Mouse (Mus musculus): Measurements from ENCODE around the gene Gm20532. TPM values are rescaled to one million over a fixed set of nuclear protein-coding genes. Genes with fewer than 3 reads are reported as not detected.
A peak's percentile ranks its signal among the peaks of the same experiment; 100 is the strongest.

The Gm20532 gene
- polyA plus RNA-seq, 1 experiment from 2014 or later: not detected

GRCm38 (mm10) chr2:26594934-26595724 lies 8.7 kb downstream of the Gm20532 start:
- no peak overlapping the region for H3K27ac ChIP-seq (ENCODE audit: low read length)
- peak; percentile 20; the same call in 1 of the 2 replicates for ATAC-seq (replicated peaks; ENCODE audit: extremely low read depth, insufficient read depth, low FRiP score)
- H3K9ac ChIP-seq (ENCODE audit: low read length): no peak overlapping the region
- no peaks in the 10 kb centered on the region for H3K27me3 ChIP-seq (ENCODE audit: control insufficient read depth, insufficient read depth, low read length)
- H3K4me1 ChIP-seq (ENCODE audit: control insufficient read depth, insufficient read depth, low read length): peaks cover 7% of the 10 kb centered on the region
- no peak overlapping the region for H3K4me2 ChIP-seq (ENCODE audit: low read depth, low read length)
- WGBS: 73% methylated on average over 6 of the region's 6 CpGs
- H3K4me3 ChIP-seq (ENCODE audit: low read length): no peak overlapping the region
- H3K36me3 ChIP-seq (ENCODE audit: control insufficient read depth, insufficient read depth): peaks cover 16% of the 10 kb centered on the region
- no peaks in the 10 kb centered on the region for H3K9me3 ChIP-seq (replicated peaks; ENCODE audit: control insufficient read depth, low read length)

GRCm38 (mm10) chr2:26595725-26596435 lies 9.4 kb downstream of the Gm20532 start:
- 77% methylated on average over 11 of the region's 11 CpGs for WGBS
- Histone ChIP-seq H3K4me1 (ENCODE audit: control insufficient read depth, insufficient read depth, low read length) (peaks cover 4% of the 10 kb centered on the region), H3K4me2 (ENCODE audit: low read depth, low read length) (no peak overlapping the region), H3K9ac (ENCODE audit: low read length) (no peak overlapping the region), H3K27me3 (ENCODE audit: control insufficient read depth, insufficient read depth, low read length) (no peaks in the 10 kb centered on the region), H3K27ac (ENCODE audit: low read length) (peak overlapping the region; percentile 34; the same call in 1 of the 2 replicates), H3K9me3 (replicated peaks; ENCODE audit: control insufficient read depth, low read length) (no peaks in the 10 kb centered on the region), H3K4me3 (ENCODE audit: low read length) (no peak overlapping the region), H3K36me3 (ENCODE audit: control insufficient read depth, insufficient read depth) (peaks cover 16% of the 10 kb centered on the region)
- peak; percentile 1 for ATAC-seq (replicated peaks; ENCODE audit: extremely low read depth, insufficient read depth, low FRiP score)

GRCm38 (mm10) chr2:26596898-26597297 lies 10.5 kb downstream of the Gm20532 start:
- Histone ChIP-seq H3K27ac (ENCODE audit: low read length) (no peak overlapping the region), H3K4me2 (ENCODE audit: low read depth, low read length) (no peak overlapping the region), H3K9ac (ENCODE audit: low read length) (no peak overlapping the region), H3K27me3 (ENCODE audit: control insufficient read depth, insufficient read depth, low read length) (no peaks in the 10 kb centered on the region), H3K4me1 (ENCODE audit: control insufficient read depth, insufficient read depth, low read length) (no peaks in the 10 kb centered on the region), H3K36me3 (ENCODE audit: control insufficient read depth, insufficient read depth) (peaks cover 14% of the 10 kb centered on the region), H3K4me3 (ENCODE audit: low read length) (no peak overlapping the region), H3K9me3 (replicated peaks; ENCODE audit: control insufficient read depth, low read length) (no peaks in the 10 kb centered on the region)
- ATAC-seq (replicated peaks; ENCODE audit: extremely low read depth, insufficient read depth, low FRiP score): no peak
- 87% methylated on average over 3 of the region's 3 CpGs for WGBS

- Histone ChIP-seq H3K9ac (ENCODE audit: low read length) (no peak overlapping the region), H3K4me2 (ENCODE audit: low read depth, low read length) (no peak overlapping the region), H3K27me3 (ENCODE audit: control insufficient read depth, insufficient read depth, low read length) (no peaks in the 10 kb centered on the region), H3K4me1 (ENCODE audit: control insufficient read depth, insufficient read depth, low read length) (peaks cover 2% of the 10 kb centered on the region), H3K27ac (ENCODE audit: low read length) (no peak overlapping the region), H3K4me3 (ENCODE audit: low read length) (no peak overlapping the region), H3K36me3 (ENCODE audit: control insufficient read depth, insufficient read depth) (peaks cover 11% of the 10 kb centered on the region), H3K9me3 (replicated peaks; ENCODE audit: control insufficient read depth, low read length) (no peaks in the 10 kb centered on the region)
- 81% methylated on average over 2 of the region's 2 CpGs for WGBS
- ATAC-seq (replicated peaks; ENCODE audit: extremely low read depth, insufficient read depth, low FRiP score): no peak
Observed at GRCm38 (mm10) chr2:26597810-26598209, 11.4 kb downstream of the Gm20532 start.

- Histone ChIP-seq H3K9me3 (replicated peaks; ENCODE audit: control insufficient read depth, low read length) (no peaks in the 10 kb centered on the region), H3K4me3 (ENCODE audit: low read length) (no peak overlapping the region), H3K36me3 (ENCODE audit: control insufficient read depth, insufficient read depth) (peaks cover 9% of the 10 kb centered on the region), H3K27ac (ENCODE audit: low read length) (no peak overlapping the region), H3K4me1 (ENCODE audit: control insufficient read depth, insufficient read depth, low read length) (peaks cover 7% of the 10 kb centered on the region), H3K27me3 (ENCODE audit: control insufficient read depth, insufficient read depth, low read length) (no peaks in the 10 kb centered on the region), H3K9ac (ENCODE audit: low read length) (no peak overlapping the region), H3K4me2 (ENCODE audit: low read depth, low read length) (no peak overlapping the region)
- no peak for ATAC-seq (replicated peaks; ENCODE audit: extremely low read depth, insufficient read depth, low FRiP score)
- 70% methylated on average over 3 of the region's 3 CpGs for WGBS
Observed at GRCm38 (mm10) chr2:26598462-26598861, 12.0 kb downstream of the Gm20532 start.

GRCm38 (mm10) chr2:26599965-26600364 lies 13.5 kb downstream of the Gm20532 start:
- WGBS: 90% methylated on average over 4 of the region's 4 CpGs
- no peak overlapping the region for H3K27ac ChIP-seq (ENCODE audit: low read length)
- H3K4me2 ChIP-seq (ENCODE audit: low read depth, low read length): no peak overlapping the region
- peaks cover 10% of the 10 kb centered on the region for H3K4me1 ChIP-seq (ENCODE audit: control insufficient read depth, insufficient read depth, low read length)
- no peaks in the 10 kb centered on the region for H3K27me3 ChIP-seq (ENCODE audit: control insufficient read depth, insufficient read depth, low read length)
- H3K4me3 ChIP-seq (ENCODE audit: low read length): no peak overlapping the region
- no peaks in the 10 kb centered on the region for H3K36me3 ChIP-seq (ENCODE audit: control insufficient read depth, insufficient read depth)
- no peaks in the 10 kb centered on the region for H3K9me3 ChIP-seq (replicated peaks; ENCODE audit: control insufficient read depth, low read length)
- H3K9ac ChIP-seq (ENCODE audit: low read length): no peak overlapping the region
- no peak for ATAC-seq (replicated peaks; ENCODE audit: extremely low read depth, insufficient read depth, low FRiP score)

- Histone ChIP-seq H3K27me3 (ENCODE audit: control insufficient read depth, insufficient read depth, low read length) (no peaks in the 10 kb centered on the region), H3K36me3 (ENCODE audit: control insufficient read depth, insufficient read depth) (no peaks in the 10 kb centered on the region), H3K4me2 (ENCODE audit: low read depth, low read length) (no peak overlapping the region), H3K27ac (ENCODE audit: low read length) (no peak overlapping the region), H3K9me3 (replicated peaks; ENCODE audit: control insufficient read depth, low read length) (no peaks in the 10 kb centered on the region), H3K4me1 (ENCODE audit: control insufficient read depth, insufficient read depth, low read length) (peaks cover 10% of the 10 kb centered on the region), H3K4me3 (ENCODE audit: low read length) (no peak overlapping the region), H3K9ac (ENCODE audit: low read length) (no peak overlapping the region)
- ATAC-seq (replicated peaks; ENCODE audit: extremely low read depth, insufficient read depth, low FRiP score): no peak
- WGBS: 96% methylated on average over 2 of the region's 2 CpGs
Observed at GRCm38 (mm10) chr2:26600664-26601063, 14.2 kb downstream of the Gm20532 start.

GRCm38 (mm10) chr2:26601595-26601994 lies 15.2 kb downstream of the Gm20532 start:
- 97% methylated on average over 1 of the region's 1 CpGs for WGBS
- H3K9ac ChIP-seq (ENCODE audit: low read length): no peak overlapping the region
- no peak for ATAC-seq (replicated peaks; ENCODE audit: extremely low read depth, insufficient read depth, low FRiP score)
- no peaks in the 10 kb centered on the region for H3K27me3 ChIP-seq (ENCODE audit: control insufficient read depth, insufficient read depth, low read length)
- no peaks in the 10 kb centered on the region for H3K36me3 ChIP-seq (ENCODE audit: control insufficient read depth, insufficient read depth)
- H3K4me2 ChIP-seq (ENCODE audit: low read depth, low read length): no peak overlapping the region
- no peak overlapping the region for H3K4me3 ChIP-seq (ENCODE audit: low read length)
- peaks cover 17% of the 10 kb centered on the region for H3K4me1 ChIP-seq (ENCODE audit: control insufficient read depth, insufficient read depth, low read length)
- H3K9me3 ChIP-seq (replicated peaks; ENCODE audit: control insufficient read depth, low read length): no peaks in the 10 kb centered on the region
- H3K27ac ChIP-seq (ENCODE audit: low read length): no peak overlapping the region

GRCm38 (mm10) chr2:26602631-26603030 lies 16.2 kb downstream of the Gm20532 start:
- H3K36me3 ChIP-seq (ENCODE audit: control insufficient read depth, insufficient read depth): no peaks in the 10 kb centered on the region
- H3K9me3 ChIP-seq (replicated peaks; ENCODE audit: control insufficient read depth, low read length): no peaks in the 10 kb centered on the region
- no peaks in the 10 kb centered on the region for H3K27me3 ChIP-seq (ENCODE audit: control insufficient read depth, insufficient read depth, low read length)
- H3K4me1 ChIP-seq (ENCODE audit: control insufficient read depth, insufficient read depth, low read length): peaks cover 27% of the 10 kb centered on the region
- no peak overlapping the region for H3K27ac ChIP-seq (ENCODE audit: low read length)
- H3K4me3 ChIP-seq (ENCODE audit: low read length): peak overlapping the region; percentile 61
- 81% methylated on average over 5 of the region's 5 CpGs for WGBS
- ATAC-seq (replicated peaks; ENCODE audit: extremely low read depth, insufficient read depth, low FRiP score): no peak
- no peak overlapping the region; the same call in 1 of the 2 replicates for H3K9ac ChIP-seq (ENCODE audit: low read length)
- peak overlapping the region; percentile 66 for H3K4me2 ChIP-seq (ENCODE audit: low read depth, low read length)
